Mouse (Mus musculus) liver, postnatal 0 days (tissue): ENCODE measurements around the gene Stx2. TPM values are rescaled to one million over a fixed set of nuclear protein-coding genes. Genes with fewer than 3 reads are reported as not detected.

Experiments
- ATAC-seq: fragments of 200-750 bp; cut with Nextera tagmentation; 2 replicates; pipeline ENCODE4 v1.8.0; 2017; ENCODE audit warnings: mild to moderate bottlenecking, moderate library complexity
- DNase-seq: peaks from one replicate; pipeline ENCODE4 v3.0.0-alpha.2; 2016
- H3K27ac ChIP-seq: fragments of 300-500 bp; sonication (generic); 2 replicates; pipeline ENCODE4 v1.5.1; 2014; ENCODE audit warnings: antibody characterized with exemption, moderate library complexity, mild to moderate bottlenecking, low read depth
- H3K27me3 ChIP-seq: fragments of 300-500 bp; sonication (generic); 2 replicates; pipeline ENCODE4 v1.6.1; 2014; ENCODE audit warnings: low read length, control low read depth, mixed read lengths; ENCODE audit not compliant: insufficient read depth
- H3K36me3 ChIP-seq: fragments of 300-500 bp; sonication (generic); replicated peaks from 2 replicates; pipeline ENCODE4 v1.6.1; 2014; ENCODE audit warnings: mild to moderate bottlenecking, control low read depth, low read length, moderate library complexity, mixed read lengths; ENCODE audit not compliant: insufficient read depth
- H3K4me1 ChIP-seq: fragments of 300-500 bp; sonication (generic); 2 replicates; pipeline ENCODE4 v1.6.1; 2014; ENCODE audit warnings: antibody characterized with exemption, mild to moderate bottlenecking, control low read depth; ENCODE audit not compliant: insufficient read depth
- H3K4me2 ChIP-seq: fragments of 300-500 bp; sonication (generic); 2 replicates; pipeline ENCODE4 v1.6.1; 2014; ENCODE audit warnings: low read depth, mild to moderate bottlenecking, low read length, moderate library complexity, mixed read lengths
- H3K4me3 ChIP-seq: fragments of 300-500 bp; sonication (generic); 2 replicates; pipeline ENCODE4 v1.5.1; 2014; ENCODE audit warnings: low read depth, low read length
- H3K9ac ChIP-seq: fragments of 300-500 bp; sonication (generic); replicated peaks from 2 replicates; pipeline ENCODE4 v1.6.1; 2014; ENCODE audit warnings: mild to moderate bottlenecking, moderate library complexity
- H3K9me3 ChIP-seq: fragments of 300-500 bp; sonication (generic); 2 replicates; pipeline ENCODE4 v1.6.1; 2016; ENCODE audit warnings: mild to moderate bottlenecking, control low read depth, low read length, mixed read lengths
- CTCF ChIP-seq: sonication (generic); IDR thresholded peaks from 2 replicates; pipeline ENCODE4 v1.5.1; 2016; ENCODE audit warnings: antibody characterized with exemption, low read depth
- EP300 ChIP-seq: IDR thresholded peaks from 2 replicates; pipeline ENCODE4 v1.6.1; 2016; ENCODE audit warnings: antibody characterized with exemption, low read depth, mild to moderate bottlenecking
- WGBS: fragments of 180-500 bp; shearing (Covaris S2); extraction: QIAGEN DNeasy Blood & Tissue Kit; methylation state at CpG from one replicate; pipeline ENCODE4 v1.1.7; 2014; ENCODE audit not compliant: insufficient replicate concordance; 5-methylcytosine and 5-hydroxymethylcytosine counted together
- polyA plus RNA-seq: library from polyadenylated mRNA; unstranded; fragments of >200 nt; fragmentation: Nextera tagmentation; extraction: Ambion mirVana; gene quantifications from 2 replicates; pipeline ENCODE4 v1.2.1, GENCODE M21; 2015

Gene Stx2
- polyA plus RNA-seq, 1 experiment from 2014 or later = 35.6 TPM

- Histone ChIP-seq H3K4me1 (no peaks in the 10 kb centered on the region), H3K4me3 (no peak overlapping the region), H3K36me3 (no peaks in the 10 kb centered on the region), H3K9ac (no peak overlapping the region), H3K9me3 (peaks cover 6% of the 10 kb centered on the region; the same call in 1 of the 2 replicates), H3K27me3 (no peaks in the 10 kb centered on the region), H3K27ac (no peak overlapping the region), H3K4me2 (no peak overlapping the region)
- WGBS = 78% methylated on average over 7 of the region's 7 CpGs
- TF ChIP-seq CTCF = no peak
- TF ChIP-seq EP300 = no peak
- DNase-seq (no peak), ATAC-seq (no peak)
Observed at GRCm38 (mm10) chr5:129037739-129038138, 29.4 kb upstream of the Stx2 start.

- peaks cover 6% of the 10 kb centered on the region; the same call in 1 of the 2 replicates for H3K9me3 ChIP-seq
- no peak overlapping the region for H3K4me3 ChIP-seq
- no peak for ATAC-seq
- H3K27me3 ChIP-seq = no peaks in the 10 kb centered on the region
- no peak overlapping the region for H3K9ac ChIP-seq
- no peaks in the 10 kb centered on the region for H3K4me1 ChIP-seq
- no peaks in the 10 kb centered on the region for H3K36me3 ChIP-seq
- H3K27ac ChIP-seq = no peak overlapping the region
- TF ChIP-seq CTCF = peak; percentile 47
- TF ChIP-seq EP300 = no peak
- 83% methylated on average over 5 of the region's 5 CpGs for WGBS
- H3K4me2 ChIP-seq = no peak overlapping the region
- DNase-seq = no peak
Observed at GRCm38 (mm10) chr5:129036678-129037077, 28.3 kb upstream of the Stx2 start.

GRCm38 (mm10) chr5:129029131-129029723, 20.9 kb upstream of the Stx2 start:
- H3K9ac ChIP-seq = no peak overlapping the region
- no peak overlapping the region for H3K4me2 ChIP-seq
- peaks cover 6% of the 10 kb centered on the region; the same call in 1 of the 2 replicates for H3K9me3 ChIP-seq
- no peaks in the 10 kb centered on the region for H3K27me3 ChIP-seq
- 74% methylated on average over 5 of the region's 5 CpGs for WGBS
- H3K27ac ChIP-seq = no peak overlapping the region
- H3K36me3 ChIP-seq = peaks cover 13% of the 10 kb centered on the region
- ATAC-seq (no peak), DNase-seq (no peak)
- no peak overlapping the region for H3K4me3 ChIP-seq
- H3K4me1 ChIP-seq = peaks cover 2% of the 10 kb centered on the region; the same call in 1 of the 2 replicates
- TF ChIP-seq CTCF (no peak), EP300 (no peak)

- H3K4me2 ChIP-seq = no peak overlapping the region
- no peaks in the 10 kb centered on the region for H3K27me3 ChIP-seq
- no peaks in the 10 kb centered on the region for H3K9me3 ChIP-seq
- peak; percentile 33 for TF ChIP-seq CTCF
- no peak for TF ChIP-seq EP300
- H3K36me3 ChIP-seq = peaks cover 19% of the 10 kb centered on the region
- no peak overlapping the region for H3K4me3 ChIP-seq
- H3K27ac ChIP-seq = no peak overlapping the region
- no peak overlapping the region for H3K9ac ChIP-seq
- H3K4me1 ChIP-seq = peaks cover 5% of the 10 kb centered on the region; the same call in 1 of the 2 replicates
- WGBS = 73% methylated on average over 1 of the region's 1 CpGs
- ATAC-seq (no peak), DNase-seq (no peak)
Observed at GRCm38 (mm10) chr5:129026637-129027036, 18.3 kb upstream of the Stx2 start.

- no peak overlapping the region for H3K9ac ChIP-seq
- no peak for TF ChIP-seq CTCF
- no peak for TF ChIP-seq EP300
- H3K27ac ChIP-seq = no peak overlapping the region
- no peaks in the 10 kb centered on the region for H3K27me3 ChIP-seq
- H3K36me3 ChIP-seq = peaks cover 21% of the 10 kb centered on the region
- peaks cover 9% of the 10 kb centered on the region; the same call in 1 of the 2 replicates for H3K4me1 ChIP-seq
- no peak overlapping the region for H3K4me3 ChIP-seq
- WGBS = 93% methylated on average over 3 of the region's 3 CpGs
- no peak overlapping the region for H3K4me2 ChIP-seq
- DNase-seq (no peak), ATAC-seq (no peak)
- H3K9me3 ChIP-seq = no peaks in the 10 kb centered on the region
Observed at GRCm38 (mm10) chr5:129026171-129026570, 17.8 kb upstream of the Stx2 start.

- no peak overlapping the region for H3K27ac ChIP-seq
- WGBS = 92% methylated on average over 2 of the region's 2 CpGs
- no peak overlapping the region for H3K4me3 ChIP-seq
- peaks cover 9% of the 10 kb centered on the region; the same call in 1 of the 2 replicates for H3K4me1 ChIP-seq
- H3K4me2 ChIP-seq = no peak overlapping the region
- no peaks in the 10 kb centered on the region for H3K9me3 ChIP-seq
- no peak overlapping the region for H3K9ac ChIP-seq
- TF ChIP-seq CTCF (no peak), EP300 (no peak)
- peaks cover 21% of the 10 kb centered on the region for H3K36me3 ChIP-seq
- ATAC-seq (no peak), DNase-seq (no peak)
- no peaks in the 10 kb centered on the region for H3K27me3 ChIP-seq
Observed at GRCm38 (mm10) chr5:129025725-129026124, 17.4 kb upstream of the Stx2 start.
